Mouse (Mus musculus) cortical plate, adult 2 months (tissue): Measurements from ENCODE around the gene Rad51b.

Source experiments
- CTCF ChIP-seq: fragments of 200-500 bp; IDR thresholded peaks from 2 replicates; pipeline ENCODE4 v1.5.1; 2011; ENCODE audit warnings: mild to moderate bottlenecking, control low read depth, low read length; ENCODE audit not compliant: insufficient read depth; ENCODE audit errors: extremely low read depth
- POLR2A ChIP-seq: fragments of 200-500 bp; IDR thresholded peaks from 2 replicates; pipeline ENCODE4 v1.6.1; 2011; ENCODE audit warnings: mild to moderate bottlenecking, low read length, control low read depth; ENCODE audit not compliant: insufficient read depth; ENCODE audit errors: extremely low read depth

GRCm38 (mm10) chr12:79683350-79683749 lies 386.3 kb downstream of the Rad51b start:
- TF ChIP-seq CTCF (no peak), POLR2A (no peak)
